Mouse (Mus musculus): ENCODE results near the gene Nectin1. TPM values are rescaled to one million over a fixed set of nuclear protein-coding genes. Genes with fewer than 3 reads are reported as not detected.

Gene Nectin1
- total RNA-seq, 2 experiments from 2014 or later, result 82.6 to 93.4 TPM

DNA sequence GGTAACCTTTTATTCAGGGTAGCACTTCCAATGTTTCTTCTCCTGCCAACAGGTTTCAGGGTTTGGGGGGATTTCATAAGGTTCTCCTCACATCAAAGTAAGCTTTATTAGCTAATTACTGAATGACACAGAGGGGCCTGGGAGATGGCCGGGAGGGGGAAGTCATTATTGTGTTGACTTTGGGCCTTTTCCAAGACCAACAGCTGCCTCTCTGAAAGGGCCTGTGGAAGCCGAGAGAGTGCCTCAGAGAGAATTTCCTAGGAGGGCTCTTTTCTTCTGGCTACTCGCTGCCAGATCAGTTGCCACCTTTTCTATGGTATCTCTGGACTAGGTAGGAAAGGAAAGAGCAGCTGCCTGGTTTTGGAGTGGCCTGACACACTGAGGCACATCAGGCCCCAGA, 6.5 kb upstream of the Nectin1 start:
- DNase-seq (ENCODE audit: low spot score in 2 of 2), result no peak
- intact Hi-C loops (cut with DNase I), result no loop called here

DNA sequence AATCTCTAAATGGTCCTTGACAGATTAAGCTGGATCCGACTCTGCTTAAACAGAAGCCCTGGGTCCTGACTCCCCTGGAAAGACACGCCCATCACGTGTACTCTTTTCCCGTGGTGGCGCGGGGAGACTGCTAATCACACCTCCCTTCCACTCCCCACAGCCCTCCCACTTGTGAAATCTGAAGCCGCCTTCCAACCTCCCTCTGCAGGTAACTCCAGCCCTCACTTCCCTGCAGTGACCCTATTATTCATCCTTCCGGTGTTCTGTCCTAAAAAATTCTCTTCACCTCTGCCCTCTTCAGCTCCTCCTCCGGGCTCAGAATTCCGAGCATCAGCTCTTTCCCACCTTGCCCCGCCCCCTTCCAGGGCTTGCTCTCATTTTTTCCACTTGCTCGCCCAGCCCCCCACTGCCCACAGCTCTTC, 5.9 kb upstream of the Nectin1 start:
- intact Hi-C loops (cut with DNase I), result no loop called here
- DNase-seq (ENCODE audit: low spot score in 2 of 2), result no peak

DNA sequence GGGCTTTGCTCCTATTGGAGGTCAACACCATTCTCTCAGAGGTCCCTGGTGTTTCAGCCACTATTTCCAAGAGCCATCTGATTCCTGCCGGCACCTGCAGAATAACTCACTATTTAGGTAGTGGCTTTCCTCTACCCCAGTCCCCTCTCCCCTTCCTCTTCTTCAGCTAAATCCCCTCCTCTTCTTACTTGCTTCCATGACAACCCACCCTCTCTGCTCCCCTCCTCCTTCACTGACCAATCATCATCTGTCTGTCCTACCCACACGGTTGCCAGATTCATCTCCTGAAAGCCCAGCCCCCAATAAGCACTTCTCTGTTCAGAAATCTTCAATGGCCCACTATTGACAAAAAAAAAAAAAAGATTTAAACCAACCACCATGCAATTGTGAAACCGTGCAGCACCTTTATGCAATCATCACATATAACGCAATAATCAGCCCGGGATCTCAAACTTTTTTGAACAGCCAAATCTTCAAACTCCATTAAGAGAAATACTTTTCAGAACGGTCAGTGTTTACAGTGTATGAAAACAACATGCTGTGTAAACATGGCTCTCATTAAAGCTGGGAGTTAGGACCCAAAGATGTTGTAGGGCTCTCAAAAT, 5.2 kb upstream of the Nectin1 start:
- no peak for DNase-seq (ENCODE audit: low spot score in 2 of 2)
- intact Hi-C loops (cut with DNase I), result no loop called here

DNA sequence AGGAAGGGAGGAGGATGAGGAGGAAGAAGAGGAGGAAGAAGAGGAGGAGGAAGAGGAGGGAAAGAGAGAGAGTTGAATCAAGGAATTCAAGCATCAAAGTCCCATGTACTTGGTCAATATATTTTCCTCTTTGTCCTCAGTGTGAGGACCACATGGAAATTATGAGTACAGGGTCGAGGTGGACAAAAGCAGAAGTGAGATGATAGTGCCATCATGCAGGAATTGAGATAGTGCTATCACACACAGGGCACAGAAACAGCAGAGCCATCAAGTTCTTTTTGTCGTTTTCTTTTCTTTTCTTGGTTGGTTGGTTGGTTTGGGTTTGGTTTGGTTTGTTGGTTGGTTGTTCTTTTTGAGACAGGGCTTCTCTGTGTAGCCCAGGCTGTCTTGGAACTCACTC, 2.5 kb upstream of the Nectin1 start:
- intact Hi-C loops (cut with DNase I), result loop anchor here (5.0 kb wide), 2 partner anchors 169 to 181 kb away; no protein-coding TSS in a partner anchor
- no peak for DNase-seq (ENCODE audit: low spot score in 2 of 2)

DNA sequence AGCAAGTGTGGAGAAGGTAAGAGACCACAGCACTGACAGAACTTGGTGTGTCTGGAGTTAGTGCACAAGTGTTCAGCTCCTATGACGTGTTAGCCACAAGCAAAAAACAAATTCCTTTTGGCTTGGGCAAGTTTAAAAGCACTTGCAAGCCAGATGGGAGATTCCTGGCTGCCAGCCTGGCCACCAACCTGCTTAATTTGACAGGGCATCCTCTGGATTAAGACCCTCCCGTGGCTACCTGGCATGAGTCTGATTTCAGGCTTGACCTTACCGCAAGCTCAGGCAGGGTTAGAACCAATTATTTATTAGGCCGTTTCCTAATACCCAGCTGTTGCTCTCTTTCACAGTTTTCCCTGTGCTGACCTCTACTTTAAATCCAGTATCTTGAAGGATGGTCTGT, 1.7 kb upstream of the Nectin1 start:
- intact Hi-C loops (cut with DNase I), result loop anchor here (5.0 kb wide), 2 partner anchors 170 to 180 kb away; no protein-coding TSS in a partner anchor
- DNase-seq (ENCODE audit: low spot score in 2 of 2), result no peak

DNA sequence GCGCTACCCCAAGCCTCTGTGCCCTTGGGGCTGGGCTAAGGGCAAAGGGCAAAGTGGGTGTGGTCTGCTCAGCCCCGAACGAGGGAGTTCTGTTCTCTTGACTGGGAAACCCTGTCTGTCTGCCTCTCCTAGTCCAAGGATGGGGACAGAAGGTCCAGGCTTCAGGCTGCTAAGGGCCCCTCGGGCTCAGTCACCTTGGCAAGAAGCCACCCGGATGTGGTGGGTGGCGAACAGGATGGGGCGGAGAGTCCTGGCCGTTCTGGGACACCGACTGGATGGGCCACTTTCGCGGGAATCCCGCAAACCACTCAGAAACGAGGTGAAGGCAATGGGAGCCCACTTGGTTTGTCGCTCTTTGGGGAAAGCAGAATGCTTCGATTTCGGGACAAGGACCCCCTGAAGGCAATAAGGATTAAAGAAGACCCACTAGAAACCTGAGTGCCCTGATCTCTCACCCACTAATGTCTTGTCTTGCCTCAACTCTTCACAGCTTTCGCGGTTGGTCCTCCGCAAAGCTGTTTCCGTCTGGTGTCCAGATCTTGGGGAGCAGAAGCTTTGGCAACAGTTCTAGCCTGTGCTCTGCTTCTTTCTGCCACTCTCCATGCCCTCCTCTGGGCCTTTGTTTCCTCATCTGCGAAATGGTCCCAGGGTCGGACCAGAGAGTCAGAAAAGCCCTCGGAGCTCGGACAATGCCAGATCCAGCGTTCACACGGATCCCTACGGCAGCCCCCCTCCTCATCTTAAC, 710 bp upstream of the Nectin1 start:
- intact Hi-C loops (cut with DNase I), result loop anchor here (5.0 kb wide), 2 partner anchors 171 to 179 kb away; no protein-coding TSS in a partner anchor
- peak in 1 of 2 experiments; percentile 50 for DNase-seq (ENCODE audit: low spot score in 2 of 2)

DNA sequence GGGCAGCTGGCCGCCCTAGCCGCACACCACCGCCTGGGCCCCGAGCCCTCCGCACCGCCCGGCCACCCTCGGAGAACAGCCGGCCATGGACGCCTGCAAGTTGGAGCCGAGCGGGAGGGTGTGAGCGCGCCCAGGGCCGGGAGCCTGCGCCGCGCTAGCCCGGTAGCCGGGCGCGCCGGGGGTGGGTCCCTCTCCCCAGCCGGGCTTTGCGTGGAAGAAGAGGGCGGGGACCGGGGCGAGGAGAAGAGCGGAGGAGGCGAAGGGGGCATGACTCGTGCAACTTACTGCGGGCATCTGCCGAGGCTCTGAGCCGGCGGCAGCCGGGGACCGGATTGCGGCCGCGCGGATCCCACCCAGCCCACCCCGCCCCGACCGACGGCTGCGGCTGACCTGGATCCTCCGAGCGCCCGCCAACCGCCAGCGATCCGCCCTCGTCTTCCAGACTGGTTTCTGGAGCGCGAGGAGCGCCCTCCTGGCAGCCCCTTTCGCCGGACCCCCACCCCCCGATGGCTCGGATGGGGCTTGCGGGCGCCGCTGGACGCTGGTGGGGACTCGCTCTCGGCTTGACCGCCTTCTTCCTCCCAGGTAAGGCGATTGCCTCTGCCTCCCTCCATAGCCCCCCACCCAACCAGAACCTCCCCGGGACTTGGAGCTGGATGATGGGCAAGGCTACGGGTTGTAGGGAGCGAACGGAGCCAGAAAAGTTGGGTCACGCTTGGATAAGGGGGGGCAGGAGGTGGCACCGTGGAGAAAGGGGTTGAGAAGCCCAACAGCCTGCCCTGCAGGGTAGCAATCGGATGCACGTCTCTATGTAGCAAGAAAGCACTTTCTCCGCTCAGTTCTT, 576 bp downstream of the Nectin1 start:
- intact Hi-C loops (cut with DNase I), result loop anchor here (2.0 to 5.0 kb wide), 3 partner anchors 172 to 228 kb away; no protein-coding TSS in a partner anchor
- DNase-seq (ENCODE audit: low spot score in 2 of 2), result no peak

DNA sequence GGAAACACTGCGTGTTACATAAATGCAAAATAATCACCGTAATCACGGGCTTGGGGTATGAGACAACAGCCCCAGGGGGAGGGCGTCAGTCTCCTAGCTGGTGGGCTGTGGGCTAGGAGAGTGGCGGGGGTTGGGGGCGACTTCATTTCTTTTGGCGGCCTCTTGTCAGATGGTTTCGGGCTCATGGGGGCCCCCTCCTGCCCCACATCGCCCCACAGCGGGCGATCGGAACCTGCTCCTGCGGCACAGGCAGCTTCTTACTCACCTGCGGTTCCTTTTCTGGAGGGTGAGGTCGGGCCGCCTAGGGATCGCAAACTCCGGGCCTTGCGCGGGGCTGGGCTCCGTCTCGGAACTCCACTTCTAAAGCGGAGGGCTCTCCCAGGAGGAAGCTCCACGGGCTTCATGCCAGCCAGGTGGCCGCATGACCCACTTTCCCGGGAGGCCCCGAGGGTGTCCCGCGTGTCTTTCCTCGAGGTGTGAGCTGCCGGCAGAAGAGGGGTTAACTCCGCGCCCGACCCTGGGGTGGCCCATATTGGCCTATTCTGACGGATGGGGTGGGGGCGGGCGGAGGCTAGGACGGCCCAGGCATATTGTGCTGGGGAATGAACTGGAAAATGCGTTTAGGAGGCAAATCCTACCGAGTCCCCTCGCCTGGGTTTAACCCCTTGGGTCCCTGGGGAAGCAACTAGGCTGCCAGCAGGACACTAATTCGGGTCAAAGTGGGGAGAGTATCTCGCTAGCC, 1.4 kb downstream of the Nectin1 start:
- DNase-seq (ENCODE audit: low spot score in 2 of 2), result peak in 1 of 2 experiments; percentile 39
- intact Hi-C loops (cut with DNase I), result loop anchor here (2.0 to 5.0 kb wide), 2 partner anchors 47 to 228 kb away; no protein-coding TSS in a partner anchor

DNA sequence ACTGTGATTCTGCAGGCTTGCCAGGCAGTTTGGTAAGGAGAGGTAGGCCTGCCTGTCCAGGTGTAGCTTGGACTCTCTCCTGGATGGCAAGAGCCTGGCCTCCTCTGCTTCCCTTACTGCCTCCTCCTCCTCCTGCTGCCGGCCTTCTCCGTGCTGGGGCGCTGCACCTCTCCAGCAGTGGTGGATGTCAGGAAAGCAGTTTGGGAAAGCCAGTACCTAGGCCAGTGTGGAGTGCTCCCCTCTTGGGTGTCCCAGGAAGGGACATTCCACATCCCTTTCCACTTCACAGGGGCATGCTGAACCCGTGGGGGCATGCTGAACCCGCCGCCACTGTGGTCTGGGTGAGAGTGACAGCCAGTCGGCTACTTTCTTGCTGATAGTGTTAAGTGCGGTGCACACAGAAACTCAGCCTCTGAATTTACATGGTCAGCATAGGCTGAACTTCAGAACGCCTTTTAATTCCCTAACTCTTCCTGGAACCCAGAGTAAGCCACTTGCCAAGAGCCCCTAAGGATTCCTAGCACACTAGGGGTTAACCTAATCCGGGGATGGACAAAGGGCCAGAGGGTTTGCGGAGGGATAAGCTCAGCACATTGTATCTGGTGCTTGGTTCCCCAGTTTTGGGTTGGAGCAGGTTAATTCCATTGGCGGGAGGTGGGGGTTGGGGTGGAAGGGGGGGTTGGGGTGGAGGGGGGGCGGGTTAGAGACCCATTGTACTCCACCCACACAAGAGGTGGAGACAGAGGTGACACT, 2.3 kb downstream of the Nectin1 start:
- DNase-seq (ENCODE audit: low spot score in 2 of 2), result no peak
- intact Hi-C loops (cut with DNase I), result loop anchor here (2.0 to 5.0 kb wide), 2 partner anchors 46 to 227 kb away; no protein-coding TSS in a partner anchor

DNA sequence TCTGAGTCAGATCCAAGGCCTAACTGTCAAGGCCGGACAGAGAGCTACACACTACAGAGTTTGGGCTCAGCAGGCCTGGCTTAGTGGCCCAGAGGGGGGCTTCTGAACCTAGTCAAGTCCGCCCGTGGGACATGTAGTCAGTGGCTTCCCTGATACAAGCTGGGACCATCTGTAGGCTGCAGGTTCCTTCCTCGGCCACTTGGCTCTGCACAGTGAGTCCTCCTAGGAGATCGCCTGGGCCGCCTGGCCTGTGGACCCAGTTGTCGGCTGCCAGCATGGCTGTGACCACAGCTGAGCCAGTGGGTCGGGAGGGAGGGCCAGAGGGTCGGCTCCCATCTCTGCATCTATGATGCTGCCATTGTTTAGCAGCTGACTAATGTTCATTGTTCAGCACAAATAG, 3.9 kb downstream of the Nectin1 start:
- intact Hi-C loops (cut with DNase I), result loop anchor here (5.0 kb wide), 1 partner anchor 45 kb away; no protein-coding TSS in a partner anchor

DNA sequence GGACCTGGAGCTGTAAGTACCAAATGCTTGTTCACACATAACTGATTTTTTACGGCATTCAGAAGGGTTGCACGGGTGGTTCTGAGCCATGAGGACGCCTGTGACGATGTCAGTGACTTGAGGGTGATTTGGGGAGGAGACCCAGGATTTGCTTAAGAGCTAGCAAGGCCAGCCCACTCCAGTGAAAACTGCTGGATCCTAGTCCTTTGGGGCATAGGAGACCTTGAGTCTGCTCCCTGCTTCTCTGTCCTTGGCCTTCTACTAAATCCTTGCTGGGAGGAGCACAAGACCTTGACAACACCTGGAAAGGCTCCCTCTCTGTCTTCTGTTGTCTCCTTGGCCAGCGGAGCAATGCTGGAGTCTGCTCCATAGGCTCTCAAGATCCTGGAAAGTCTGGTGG, 4.7 kb downstream of the Nectin1 start:
- no peak for DNase-seq (ENCODE audit: low spot score in 2 of 2)
- intact Hi-C loops (cut with DNase I), result loop anchor here (5.0 kb wide), 1 partner anchor 44 kb away; no protein-coding TSS in a partner anchor

More for the DNA sequence above, 3.9 kb downstream of the Nectin1 start:
- DNase-seq (ENCODE audit: low spot score in 2 of 2), result no peak

DNA sequence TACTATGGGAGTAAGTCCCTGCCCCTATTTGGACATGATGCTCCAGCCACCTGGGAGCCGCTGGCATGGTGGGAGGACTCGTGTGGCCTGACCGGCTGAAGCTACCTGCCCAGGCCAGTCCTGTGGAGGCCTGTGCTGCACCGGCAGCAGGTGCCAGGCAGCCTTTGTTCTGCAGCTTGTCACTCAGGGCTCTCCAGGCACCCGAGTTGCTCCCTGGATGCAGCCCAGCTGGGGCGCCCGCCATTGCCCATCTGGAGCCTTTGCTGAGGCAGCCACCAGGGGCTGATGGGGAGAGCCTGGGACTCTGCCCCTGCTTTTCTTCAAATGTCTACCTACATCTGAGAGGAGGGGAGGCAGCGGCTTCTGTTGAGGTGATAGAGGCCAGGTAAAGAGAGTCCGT, 6.3 kb downstream of the Nectin1 start:
- intact Hi-C loops (cut with DNase I), result no loop called here
- no peak for DNase-seq (ENCODE audit: low spot score in 2 of 2)

DNA sequence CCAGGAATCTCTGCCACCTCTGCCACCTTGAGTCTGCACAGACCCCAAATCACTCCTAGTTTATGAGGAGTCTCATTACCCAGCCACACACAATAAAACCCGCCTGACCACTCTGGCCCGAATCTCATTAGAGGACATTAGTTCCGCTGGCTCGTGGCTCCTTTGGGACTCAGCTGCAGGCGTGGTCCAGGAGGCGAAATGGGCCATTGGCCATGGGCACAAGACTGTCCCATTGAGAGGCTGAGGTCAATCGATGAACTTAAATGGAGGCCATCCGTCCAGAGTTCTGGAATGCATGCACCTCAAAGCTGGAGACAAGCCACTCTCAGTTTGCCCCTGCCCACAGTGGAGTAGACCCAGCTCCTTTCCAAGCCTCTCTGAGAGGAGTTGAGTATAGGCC, 7.3 kb downstream of the Nectin1 start:
- DNase-seq (ENCODE audit: low spot score in 2 of 2), result no peak
- intact Hi-C loops (cut with DNase I), result no loop called here

DNA sequence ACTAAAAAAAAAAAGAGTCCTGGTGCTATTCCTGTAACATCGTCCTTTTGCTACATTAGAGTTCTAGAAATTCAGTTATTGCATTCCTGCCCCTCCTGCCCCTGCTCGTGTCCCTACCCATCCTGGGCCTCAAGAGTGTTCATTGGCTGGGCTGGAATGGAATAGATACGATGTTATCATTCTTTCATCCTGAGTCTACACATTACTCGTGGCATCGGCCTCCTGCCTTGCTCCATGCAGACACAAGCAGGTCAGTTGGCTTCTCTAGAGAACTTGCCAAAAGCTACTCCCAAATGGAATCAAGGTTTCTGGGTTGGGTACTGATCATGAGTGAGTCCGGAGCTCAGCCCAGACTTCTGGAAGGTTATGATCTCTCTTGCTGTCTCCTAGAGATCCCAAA, 9.7 kb downstream of the Nectin1 start:
- intact Hi-C loops (cut with DNase I), result no loop called here

DNA sequence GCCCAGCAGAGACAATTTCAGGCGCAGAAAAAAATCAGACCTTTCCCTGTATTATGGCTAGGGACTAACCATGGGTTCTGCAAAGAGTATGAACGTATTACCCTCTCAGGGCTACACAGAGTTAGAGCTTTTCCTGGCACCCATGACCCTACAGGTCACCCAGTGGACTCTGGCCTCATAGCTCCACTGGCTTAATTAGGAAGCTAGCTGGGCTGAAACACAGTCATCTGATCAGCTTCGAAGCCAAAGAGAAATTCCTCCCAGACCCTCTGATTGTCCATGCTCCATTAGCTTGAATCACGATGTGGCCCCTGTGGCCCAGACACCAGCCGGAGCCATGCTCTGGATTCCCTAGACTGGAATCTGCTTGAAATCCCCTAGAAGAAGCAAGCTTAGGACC, 10.3 kb downstream of the Nectin1 start:
- DNase-seq (ENCODE audit: low spot score in 2 of 2), result no peak
- intact Hi-C loops (cut with DNase I), result no loop called here

More for the DNA sequence above, 9.7 kb downstream of the Nectin1 start:
- DNase-seq (ENCODE audit: low spot score in 2 of 2), result no peak

DNA sequence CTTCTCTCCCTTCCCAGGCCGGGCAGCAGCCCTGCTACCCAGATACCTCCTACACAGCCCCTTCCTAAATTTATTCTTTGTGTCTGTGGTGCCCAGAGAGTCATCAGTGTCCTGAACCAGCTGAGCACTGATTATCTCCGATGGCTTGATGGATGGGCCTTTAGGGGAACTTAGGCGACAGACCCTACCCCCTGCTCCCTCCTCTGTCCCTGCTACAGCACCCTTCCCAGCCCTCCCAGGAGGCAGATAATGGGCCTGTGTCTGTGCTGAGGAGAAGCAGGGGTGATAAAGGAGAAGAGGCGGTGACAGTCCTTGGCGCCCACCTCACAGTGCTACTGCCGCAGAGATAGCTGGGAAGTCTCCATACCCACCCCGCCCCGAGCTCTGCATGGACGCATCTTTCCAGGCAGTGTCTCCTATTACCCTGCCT, 11.0 kb downstream of the Nectin1 start:
- intact Hi-C loops (cut with DNase I), result no loop called here
- DNase-seq (ENCODE audit: low spot score in 2 of 2), result no peak

DNA sequence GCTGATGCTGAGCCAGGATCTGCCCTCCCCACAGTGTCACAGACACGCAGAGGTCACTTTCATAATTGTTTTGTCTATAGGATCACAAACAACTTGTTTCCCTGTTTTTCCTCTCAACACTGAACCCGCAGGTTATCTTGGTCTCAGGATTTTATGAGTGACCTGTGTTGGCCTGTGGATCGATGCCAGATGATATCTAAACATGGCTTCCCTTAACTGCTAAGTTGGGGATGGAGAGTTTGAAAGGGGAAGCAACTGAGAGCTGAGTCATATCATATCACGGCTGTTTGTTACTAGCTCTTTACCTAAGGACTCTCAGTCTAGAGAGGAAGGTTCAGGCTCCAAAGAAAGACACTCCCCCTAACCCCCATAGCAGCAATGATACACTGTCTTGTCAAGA, 11.7 kb downstream of the Nectin1 start:
- DNase-seq (ENCODE audit: low spot score in 2 of 2), result no peak
- intact Hi-C loops (cut with DNase I), result no loop called here

DNA sequence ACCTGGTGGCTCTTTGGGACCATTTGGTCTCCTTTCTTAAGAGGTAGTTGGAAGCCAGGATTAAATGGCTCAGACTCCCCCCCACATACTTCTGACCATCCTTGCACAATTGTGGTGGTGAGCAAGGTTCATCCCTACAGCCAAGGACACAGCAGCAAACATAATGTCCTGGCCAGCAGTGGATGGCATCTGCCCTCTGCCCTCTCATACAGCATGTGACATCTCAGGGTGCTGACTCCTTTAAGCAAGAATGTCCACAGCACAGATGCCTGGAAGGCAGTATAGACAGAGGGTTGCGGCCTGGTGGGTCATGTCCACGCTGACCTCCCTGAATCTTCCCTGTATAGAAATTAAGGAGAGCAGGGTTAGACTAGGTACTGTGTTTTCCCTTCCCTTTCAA, 12.1 kb downstream of the Nectin1 start:
- intact Hi-C loops (cut with DNase I), result no loop called here
- DNase-seq (ENCODE audit: low spot score in 2 of 2), result no peak
